In the genomic region with DNA sequence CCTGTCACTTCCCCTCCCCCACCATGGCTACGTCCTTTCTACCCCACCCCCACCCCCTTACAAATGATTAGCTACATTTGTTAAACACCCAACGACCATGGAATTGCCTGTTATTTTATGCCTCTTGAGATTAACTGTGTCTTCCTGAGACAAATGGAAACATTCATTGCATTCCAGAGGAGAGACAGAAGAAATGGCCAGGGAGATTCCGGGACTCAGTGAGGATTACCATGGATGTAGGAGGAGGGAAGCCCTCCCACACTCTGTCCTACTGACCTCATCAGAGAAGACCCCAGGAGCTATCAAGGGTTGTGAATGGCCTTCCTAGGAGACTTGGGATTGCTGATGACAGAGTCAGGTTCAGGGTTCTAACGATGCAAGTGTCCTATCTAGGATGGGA, we compare ENCODE assay signal across 31 mouse cellular contexts.
DNase-seq lines count a peak whose midpoint lies in the region; ATAC-seq lines count a peak whose summit lies in the region.
"Had no signal": no experiment of that assay in that cellular context is flagged by ENCODE, and none has a peak within 500 bp of the region (broad histone marks: within the 10 kb centered on the region; RNA-seq: fewer than 3 reads in every experiment).

No protein-coding gene starts in this region.

- no peaks in the 10 kb centered on the region for H3K36me3 ChIP-seq in heart, embryonic 10.5 days
- no peaks in the 10 kb centered on the region for H3K36me3 ChIP-seq in kidney, embryonic 16.5 days (ENCODE audit: insufficient read depth, low read length)
- no peaks in the 10 kb centered on the region for H3K36me3 ChIP-seq in liver, embryonic 11.5 days (ENCODE audit: control insufficient read depth, insufficient read depth, low read length)
- H3K36me3 ChIP-seq: embryonic facial prominence, embryonic 10.5 days; embryonic facial prominence, embryonic 15.5 days; forebrain, embryonic 12.5 days; heart, embryonic 15.5 days; liver, embryonic 13.5 days had no signal

- peak; percentile 69; the same call in 1 of the 2 replicates for ATAC-seq in kidney, embryonic 16.5 days (ENCODE audit: low FRiP score, low TSS enrichment)
- ATAC-seq in liver, embryonic 11.5 days (replicated peaks; ENCODE audit: low FRiP score) = no peak
- ATAC-seq: activated CD4-positive, CD25-positive, alpha-beta regulatory T cell, adult 4 months; forebrain, postnatal 0 days; intestine, postnatal 0 days; lung, postnatal 0 days had no signal

- H3K4me2 ChIP-seq in kidney, embryonic 16.5 days (replicated peaks; ENCODE audit: low read depth, low read length) = no peak overlapping the region
- no peak overlapping the region for H3K4me2 ChIP-seq in liver, embryonic 11.5 days
- H3K4me2 ChIP-seq: embryonic facial prominence, embryonic 15.5 days; forebrain, embryonic 12.5 days; heart, embryonic 15.5 days; hindbrain, embryonic 14.5 days; liver, embryonic 13.5 days had no signal

- no peak for DNase-seq in heart, embryonic 10.5 days (ENCODE audit: low spot score)
- DNase-seq in heart, postnatal 4 days = no peak
- no peak for DNase-seq in kidney, adult 11 months
- peak; percentile 25 for DNase-seq in R1 (ENCODE audit: low read depth, low spot score)
- DNase-seq in mesoderm, embryonic 11.5 days (ENCODE audit: low read depth, low spot score) = peak; percentile 47
- no peak for DNase-seq in frontal cortex, postnatal 10 days (ENCODE audit: low spot score in 2 of 2)
- no peak for DNase-seq in liver, embryonic 11.5 days (ENCODE audit: low spot score)
- DNase-seq: adrenal gland, adult 2 months; adrenal gland, postnatal 36 days; cerebellum, adult 8-10 months; cerebellum, postnatal 25 days; forebrain, postnatal 0 days; gastrocnemius, postnatal 10 days; layer of hippocampus, postnatal 36 days; left cerebral cortex, postnatal 4 days; liver, embryonic 13.5 days; lung, adult 18-20 months; lung, postnatal 4 days; midbrain, embryonic 14.5 days; thymus, adult 18-20 months; thymus, postnatal 25 days had no signal

- H3K9me3 ChIP-seq in heart, embryonic 10.5 days = no peaks in the 10 kb centered on the region
- H3K9me3 ChIP-seq in kidney, embryonic 16.5 days (ENCODE audit: low read length) = no peaks in the 10 kb centered on the region
- no peaks in the 10 kb centered on the region for H3K9me3 ChIP-seq in liver, embryonic 11.5 days (ENCODE audit: control insufficient read depth, low read length)
- H3K9me3 ChIP-seq: embryonic facial prominence, embryonic 10.5 days; embryonic facial prominence, embryonic 15.5 days; forebrain, embryonic 12.5 days; heart, embryonic 15.5 days; liver, embryonic 13.5 days had no signal

- H3K4me1 ChIP-seq in heart, embryonic 10.5 days = 0 out of 2 replicates have a peak, but pooled peaks cover 5% of the 10 kb centered on the region
- H3K4me1 ChIP-seq in kidney, embryonic 16.5 days (ENCODE audit: insufficient read depth, low read length) = peaks cover 22% of the 10 kb centered on the region
- H3K4me1 ChIP-seq in liver, embryonic 11.5 days (replicated peaks; ENCODE audit: control insufficient read depth, insufficient read depth, low read length) = no peaks in the 10 kb centered on the region
- H3K4me1 ChIP-seq: forebrain, embryonic 12.5 days; heart, embryonic 15.5 days; liver, embryonic 13.5 days; megakaryocyte, embryonic 14.5 days had no signal

- no peak overlapping the region for H3K4me3 ChIP-seq in heart, embryonic 10.5 days
- no peak overlapping the region for H3K4me3 ChIP-seq in kidney, embryonic 16.5 days (ENCODE audit: low read length)
- H3K4me3 ChIP-seq in liver, embryonic 11.5 days (ENCODE audit: low read depth, low read length) = no peak overlapping the region
- H3K4me3 ChIP-seq: embryonic facial prominence, embryonic 10.5 days; embryonic facial prominence, embryonic 15.5 days; forebrain, embryonic 12.5 days; heart, embryonic 15.5 days; liver, embryonic 13.5 days; megakaryocyte, embryonic 14.5 days had no signal

- WGBS in heart, embryonic 10.5 days = 27% methylated on average over 4 of the region's 4 CpGs
- 22% methylated on average over 4 of the region's 4 CpGs for WGBS in kidney, embryonic 16.5 days
- 35% methylated on average over 4 of the region's 4 CpGs for WGBS in liver, embryonic 11.5 days

- peak overlapping the region; percentile 32; the same call in 1 of the 2 replicates for H3K27ac ChIP-seq in heart, embryonic 10.5 days
- H3K27ac ChIP-seq in kidney, embryonic 16.5 days (ENCODE audit: low read length) = peak overlapping the region; percentile 78
- H3K27ac ChIP-seq in liver, embryonic 11.5 days (ENCODE audit: low read depth, low read length) = no peak overlapping the region
- H3K27ac ChIP-seq: embryonic facial prominence, embryonic 10.5 days; embryonic facial prominence, embryonic 15.5 days; forebrain, embryonic 12.5 days; heart, embryonic 15.5 days; hindbrain, embryonic 14.5 days; liver, embryonic 13.5 days had no signal

- no peaks in the 10 kb centered on the region for H3K27me3 ChIP-seq in heart, embryonic 10.5 days (ENCODE audit: insufficient read depth, poor library complexity, severe bottlenecking)
- H3K27me3 ChIP-seq in kidney, embryonic 16.5 days (ENCODE audit: insufficient read depth, low read length) = no peaks in the 10 kb centered on the region
- H3K27me3 ChIP-seq in liver, embryonic 11.5 days (replicated peaks; ENCODE audit: control insufficient read depth, insufficient read depth, low read length) = no peaks in the 10 kb centered on the region
- H3K27me3 ChIP-seq: embryonic facial prominence, embryonic 15.5 days; forebrain, embryonic 12.5 days; heart, embryonic 15.5 days; liver, embryonic 13.5 days had no signal

- H3K9ac ChIP-seq in kidney, embryonic 16.5 days (replicated peaks; ENCODE audit: low read length) = no peak overlapping the region
- H3K9ac ChIP-seq in liver, embryonic 11.5 days (ENCODE audit: low read depth, low read length) = no peak overlapping the region
- H3K9ac ChIP-seq: embryonic facial prominence, embryonic 15.5 days; forebrain, embryonic 12.5 days; forebrain, postnatal 0 days; heart, embryonic 15.5 days; hindbrain, embryonic 14.5 days; liver, embryonic 13.5 days had no signal

Comparison
In these comparisons a context has a peak if more than half of its experiments do, and no peak if none do; other contexts are left out.
1. DNase-seq: peak in R1 (single experiment) and mesoderm, embryonic 11.5 days (single experiment); none in heart, embryonic 10.5 days (single experiment), heart, postnatal 4 days (single experiment), kidney, adult 11 months (single experiment), frontal cortex, postnatal 10 days (0 of 2) and liver, embryonic 11.5 days (single experiment).